Mouse (Mus musculus) cerebellum, adult 11-12 months (tissue): ENCODE data around the gene Fkbp5.

Source experiments
- DNase-seq: peaks from one replicate; pipeline ENCODE4 v3.0.0; 2022

The Fkbp5 gene

DNA sequence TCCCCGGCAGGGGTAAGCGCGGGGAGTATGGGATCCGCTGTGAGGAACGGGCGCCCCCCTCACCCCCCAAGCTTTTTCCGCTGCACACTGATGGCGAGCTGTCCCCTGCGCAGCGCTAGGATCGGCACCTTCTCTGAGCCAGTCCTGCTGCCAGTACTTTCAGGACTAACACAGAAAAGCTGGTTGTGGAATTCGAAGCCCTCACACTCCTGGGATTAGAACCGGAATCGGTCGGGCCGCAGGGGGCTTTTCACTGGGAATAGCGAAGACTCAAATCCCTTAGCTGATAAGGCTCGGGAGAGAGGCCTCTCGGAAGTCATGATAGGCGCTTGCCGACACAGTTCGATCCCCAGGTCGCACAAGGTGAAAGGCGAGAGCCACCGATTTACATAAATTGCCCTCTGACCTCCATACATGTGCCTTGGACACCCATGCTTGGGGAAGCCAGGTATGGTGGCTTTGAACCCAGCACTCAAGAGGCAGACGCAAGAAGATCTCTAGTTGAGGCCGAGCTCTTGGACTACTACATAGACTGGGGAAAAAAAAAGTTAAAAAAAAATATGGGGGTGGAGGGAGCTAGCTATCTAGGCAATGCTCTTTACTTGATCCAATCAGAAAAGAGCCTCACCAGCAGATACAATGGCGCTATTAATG, 6.2 kb upstream of the Fkbp5 start:
- DNase-seq = no peak

DNA sequence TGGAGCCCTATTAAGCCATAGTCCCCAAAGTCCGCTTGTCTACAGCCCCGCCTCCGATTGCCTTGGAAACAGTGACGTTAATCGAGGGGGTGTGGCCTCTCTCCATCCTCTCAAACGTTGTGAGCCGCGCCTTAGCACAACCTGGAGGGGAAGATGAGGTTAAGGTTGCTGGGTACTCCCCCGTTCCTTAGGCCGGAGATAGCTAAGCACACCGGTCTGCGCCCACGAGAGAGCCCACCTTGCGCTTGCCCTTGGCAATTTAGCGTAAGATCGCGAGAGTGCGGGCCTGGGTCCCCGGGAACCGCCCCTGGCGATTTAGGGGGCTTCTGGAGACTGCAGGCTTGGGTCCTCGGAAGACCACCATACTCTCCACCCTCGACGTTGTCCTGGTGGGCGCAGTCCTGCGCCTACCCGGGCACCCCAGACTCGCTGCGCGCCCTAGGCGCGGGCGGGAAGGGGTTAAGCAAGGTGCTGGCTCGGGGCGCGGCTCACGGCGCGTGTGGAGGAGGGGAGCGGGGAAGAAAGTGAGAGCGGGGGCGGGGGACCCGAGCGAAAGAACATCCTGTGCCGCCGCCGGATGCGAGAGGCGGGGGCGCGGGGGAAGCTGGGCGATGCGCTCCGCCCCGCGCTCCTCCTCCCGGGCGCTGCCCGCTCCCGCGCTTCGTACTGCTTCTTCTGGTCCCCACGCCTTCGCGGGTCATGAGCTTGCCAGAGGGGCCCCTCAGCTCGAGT, 5.5 kb upstream of the Fkbp5 start:
- DNase-seq = peak; percentile 90

DNA sequence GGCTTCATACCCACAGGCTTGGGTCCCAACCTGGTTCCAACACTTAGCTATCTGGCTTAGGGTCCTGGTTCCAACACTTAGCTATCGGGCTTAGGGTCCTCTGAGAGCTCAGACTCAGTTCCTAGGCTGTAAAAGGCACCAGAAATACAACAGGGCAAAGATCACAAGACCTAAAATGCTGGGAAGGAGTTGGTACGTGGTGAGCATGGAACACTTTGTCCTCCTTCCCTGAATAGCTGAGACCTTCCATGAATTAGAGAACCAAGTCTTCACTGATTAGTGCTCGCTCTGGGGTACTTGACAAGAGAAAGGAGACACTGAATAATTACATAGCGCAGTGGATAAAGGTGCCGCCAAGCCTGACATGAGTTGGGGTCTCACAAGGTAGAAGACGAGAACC, 4.6 kb upstream of the Fkbp5 start:
- DNase-seq = no peak

DNA sequence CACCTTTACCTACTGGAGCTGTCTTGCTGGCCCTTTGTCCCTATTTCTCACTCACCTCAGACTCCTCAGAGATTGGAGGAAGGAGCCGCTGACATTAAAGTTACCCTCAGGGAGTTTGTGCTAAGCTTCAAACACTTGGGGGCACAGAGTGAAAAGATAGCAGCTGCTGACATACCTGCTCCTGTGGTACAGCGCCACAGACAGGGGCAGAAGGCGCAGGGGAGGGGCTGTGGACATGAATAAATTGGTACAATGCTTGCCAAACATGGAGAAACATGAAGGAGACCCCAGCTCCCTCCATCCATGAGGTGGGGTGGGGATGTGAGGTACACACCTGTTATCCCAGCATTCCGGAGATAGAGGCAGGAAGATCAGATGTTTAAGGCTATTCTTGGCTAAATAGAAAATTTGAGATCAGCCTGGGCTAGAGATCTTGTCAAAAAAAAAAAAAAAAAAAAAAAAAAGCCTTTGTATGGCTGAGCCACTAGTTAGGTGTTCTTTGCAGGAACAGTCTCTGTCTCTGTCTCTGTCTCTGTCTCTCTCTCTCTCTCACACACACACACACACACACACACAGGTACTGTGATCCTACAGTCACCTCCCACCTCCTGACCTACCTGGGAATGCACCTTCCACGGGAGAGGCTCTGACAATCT, 3.9 kb upstream of the Fkbp5 start:
- no peak for DNase-seq

DNA sequence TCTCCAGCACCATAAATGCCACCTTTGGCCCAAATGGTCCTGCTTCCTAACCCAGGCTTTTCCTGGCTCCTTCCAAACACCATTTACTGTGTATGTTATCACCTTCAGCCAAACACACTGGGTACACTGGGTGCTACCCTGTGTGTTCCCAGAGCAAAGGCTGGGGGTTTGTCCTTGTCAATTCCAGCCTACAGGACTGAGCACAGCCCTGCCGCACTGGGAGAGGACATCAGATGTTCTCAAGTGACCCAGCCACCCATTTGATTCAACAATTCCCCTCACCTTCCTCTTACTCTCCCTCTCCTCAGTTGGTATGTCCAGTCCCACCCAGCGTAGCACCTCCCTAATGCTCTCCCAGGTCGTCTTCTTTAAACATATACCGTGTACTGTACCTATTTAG, 3.2 kb upstream of the Fkbp5 start:
- no peak for DNase-seq

DNA sequence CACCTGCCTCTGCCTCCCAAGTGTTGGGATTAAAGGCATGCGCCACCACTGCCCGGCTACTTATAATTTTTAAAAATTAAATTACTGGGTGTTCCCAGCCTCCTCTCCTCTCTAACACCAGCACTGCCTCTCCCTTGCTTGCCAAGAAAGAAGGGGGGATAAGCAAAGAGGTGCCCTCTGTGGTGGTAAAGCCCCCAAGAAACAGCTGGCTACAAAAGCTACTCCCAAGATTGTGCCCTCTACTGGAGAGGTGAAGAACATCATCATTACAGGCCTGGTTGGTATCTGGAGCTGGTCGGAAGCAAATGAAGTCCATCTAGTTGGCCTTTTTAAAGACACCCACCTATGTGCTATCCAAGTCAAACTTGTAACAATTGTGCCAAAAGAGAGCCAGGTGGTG, 2.5 kb upstream of the Fkbp5 start:
- DNase-seq = no peak

DNA sequence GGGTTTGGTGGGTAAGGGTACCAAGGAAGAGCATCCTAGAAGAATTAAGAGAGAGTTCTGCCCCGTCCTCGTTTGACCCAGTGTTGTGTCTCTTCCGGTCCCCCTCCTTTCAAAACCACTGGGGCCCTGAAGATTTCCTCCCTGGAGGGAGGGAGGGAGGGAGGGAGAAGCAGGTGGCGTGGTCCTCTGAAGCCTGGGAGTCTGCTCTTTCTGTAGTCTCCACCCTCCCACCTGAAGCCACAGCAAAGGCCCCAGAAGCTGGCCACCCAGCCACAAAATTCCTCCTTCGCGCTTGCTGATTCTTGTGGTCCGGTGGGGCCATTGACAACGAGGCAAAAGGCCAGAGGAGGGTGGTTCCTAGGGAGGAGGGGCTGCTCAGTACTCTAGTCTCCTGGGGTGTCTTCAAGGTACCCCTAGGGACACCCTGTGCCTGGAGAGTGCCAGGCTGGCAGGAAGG, 1.3 kb upstream of the Fkbp5 start:
- peak; percentile 42 for DNase-seq

DNA sequence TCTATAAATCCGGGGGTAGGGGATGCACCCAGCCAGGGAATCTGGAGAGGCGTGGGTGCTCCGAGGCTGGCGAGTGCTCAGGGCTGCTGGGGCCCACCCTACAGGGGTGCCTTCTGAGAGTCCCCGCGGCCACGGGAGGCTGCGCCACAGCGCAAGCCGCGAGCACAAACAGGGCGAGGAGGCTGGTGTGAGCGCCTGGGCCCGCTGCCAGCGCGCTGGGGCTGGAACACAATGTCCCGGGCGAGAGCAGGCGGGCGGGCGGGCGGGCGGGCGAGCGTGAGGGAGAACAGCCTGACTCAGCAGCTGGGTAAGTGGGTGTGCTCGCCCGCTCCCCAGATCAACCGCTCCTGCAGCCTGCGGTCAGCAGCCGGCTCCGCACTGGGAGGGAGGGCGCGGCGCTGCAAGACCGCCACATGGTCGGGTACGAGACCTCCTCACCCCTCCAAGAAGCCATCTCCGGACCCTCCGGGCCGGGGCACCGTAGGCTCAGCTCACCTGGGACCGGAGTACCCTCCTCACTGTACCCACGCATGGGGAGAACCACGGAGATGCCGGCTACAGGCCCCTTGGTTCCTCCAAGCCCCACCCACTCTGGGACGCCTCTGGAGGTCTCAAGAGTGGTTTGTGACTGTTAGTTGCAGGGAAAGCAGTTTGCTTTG, 758 bp upstream of the Fkbp5 start:
- DNase-seq = peak; percentile 81

DNA sequence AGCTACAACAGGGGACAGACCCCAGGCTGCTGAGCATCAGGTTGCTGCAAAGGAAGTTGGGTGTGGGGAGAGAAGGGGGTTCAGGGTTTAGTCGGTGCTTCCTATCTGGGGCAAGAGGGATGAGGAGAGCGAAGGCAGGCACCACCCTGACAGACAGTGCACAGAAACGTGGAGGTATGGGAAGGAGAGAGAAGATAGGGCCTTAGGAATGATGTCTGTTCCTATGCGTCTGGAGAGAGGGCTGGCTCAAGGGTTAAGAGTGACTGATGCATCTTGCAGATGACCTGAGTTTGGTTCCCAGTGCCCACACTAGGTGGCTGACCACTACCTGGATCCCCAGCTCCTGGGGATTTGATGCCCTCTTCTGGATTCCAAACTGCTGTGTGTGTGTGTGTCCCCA, 446 bp downstream of the Fkbp5 start:
- DNase-seq = no peak

DNA sequence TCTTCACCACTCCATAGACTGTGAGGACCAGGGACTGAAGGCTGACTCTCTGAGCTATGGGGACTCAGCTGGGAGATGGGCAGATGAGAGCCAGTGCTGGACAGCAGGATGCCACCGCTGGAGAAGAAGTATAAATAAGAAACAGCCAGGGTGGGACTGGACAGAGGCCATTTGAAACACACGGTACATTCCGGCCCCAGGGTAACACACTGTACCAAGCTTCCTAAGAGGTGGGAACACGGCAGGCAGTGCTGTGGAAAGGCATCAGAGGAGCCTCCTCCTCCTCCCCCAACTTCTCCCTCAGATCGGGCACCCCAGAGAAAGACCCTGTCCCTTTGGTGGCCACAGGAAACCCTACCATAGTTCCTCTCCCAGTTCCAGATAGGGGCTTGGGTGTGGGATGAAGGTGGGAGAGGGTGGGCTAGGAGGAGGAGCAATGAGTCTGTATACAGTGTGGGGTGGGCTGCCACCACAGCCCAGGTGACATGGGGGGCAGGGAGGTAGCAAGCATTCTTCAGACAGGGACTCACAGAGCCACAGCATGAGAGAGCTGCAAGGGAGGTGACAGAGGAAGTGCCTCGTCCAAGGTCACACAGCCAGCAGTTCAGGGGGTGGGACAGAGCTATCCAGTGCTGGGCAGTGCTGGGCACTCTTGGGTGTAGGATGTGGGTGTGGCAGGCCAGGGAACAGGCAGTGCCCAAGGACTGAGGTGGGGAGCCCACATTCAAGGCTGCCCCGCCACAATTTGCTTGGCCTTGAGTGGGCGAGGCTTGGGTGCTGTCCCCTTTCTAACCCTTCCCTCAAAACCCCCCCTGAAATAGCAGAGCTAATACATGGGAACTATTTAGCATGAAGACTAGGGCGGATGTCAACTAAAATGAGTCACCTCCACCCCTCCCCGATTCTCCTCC, 1.6 kb downstream of the Fkbp5 start:
- no peak for DNase-seq

DNA sequence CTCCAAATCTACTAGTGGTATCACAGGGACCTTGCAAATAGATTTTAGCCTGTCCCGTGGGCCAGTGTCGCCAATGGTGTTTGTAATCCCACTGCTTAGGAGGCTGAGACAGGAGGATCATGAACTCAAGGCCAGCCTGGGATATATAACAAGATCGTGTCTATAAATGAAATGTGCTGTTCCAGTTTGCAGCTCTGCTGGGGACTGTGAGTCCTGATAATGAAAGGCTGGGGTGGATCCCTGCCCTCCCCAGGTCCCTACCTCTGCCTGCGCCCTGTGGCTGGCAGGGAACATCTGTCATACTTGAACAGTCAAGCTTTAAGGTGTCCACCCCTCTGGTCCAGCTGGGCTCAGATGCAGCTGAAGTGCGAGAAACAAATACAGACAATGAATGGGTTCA, 2.8 kb downstream of the Fkbp5 start:
- DNase-seq = no peak

DNA sequence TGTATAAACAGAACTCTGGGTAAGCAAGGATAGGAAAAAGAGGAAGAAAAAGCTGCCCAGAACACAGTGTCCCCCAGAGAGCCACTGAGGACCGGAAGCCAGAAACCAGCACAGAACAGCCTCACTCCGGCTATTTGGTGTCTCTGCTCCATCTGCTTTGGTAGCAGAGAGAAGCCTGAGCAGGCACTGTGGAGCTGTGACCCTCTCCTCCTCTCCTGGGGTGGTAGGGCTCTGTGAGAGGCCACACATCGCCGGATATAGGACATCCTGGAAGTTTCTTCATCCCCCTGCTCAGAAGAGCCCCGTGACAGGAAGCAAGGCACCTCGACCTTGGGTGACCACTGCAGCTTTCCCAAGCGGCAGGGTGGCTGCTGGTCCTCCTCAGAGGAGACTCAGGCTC, 3.5 kb downstream of the Fkbp5 start:
- DNase-seq = no peak

DNA sequence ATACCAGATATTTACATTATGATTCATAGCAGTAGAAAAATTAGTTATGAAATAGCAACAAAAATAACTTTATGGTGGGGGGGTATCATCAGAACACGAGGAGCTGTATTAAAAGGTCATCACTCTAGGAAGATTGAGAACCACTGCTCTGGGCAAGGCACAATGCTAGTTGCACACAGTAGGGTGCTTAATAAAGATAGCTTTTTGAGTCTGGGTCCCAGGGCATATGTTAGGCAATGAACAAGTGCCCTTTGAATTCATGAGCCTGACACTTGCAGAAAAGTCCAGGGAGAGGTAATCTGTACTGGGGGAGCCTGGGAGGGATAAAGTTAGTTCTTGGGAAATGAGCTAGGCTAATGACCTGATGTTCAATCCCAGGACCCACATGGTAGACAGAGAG, 4.0 kb downstream of the Fkbp5 start:
- DNase-seq = no peak

DNA sequence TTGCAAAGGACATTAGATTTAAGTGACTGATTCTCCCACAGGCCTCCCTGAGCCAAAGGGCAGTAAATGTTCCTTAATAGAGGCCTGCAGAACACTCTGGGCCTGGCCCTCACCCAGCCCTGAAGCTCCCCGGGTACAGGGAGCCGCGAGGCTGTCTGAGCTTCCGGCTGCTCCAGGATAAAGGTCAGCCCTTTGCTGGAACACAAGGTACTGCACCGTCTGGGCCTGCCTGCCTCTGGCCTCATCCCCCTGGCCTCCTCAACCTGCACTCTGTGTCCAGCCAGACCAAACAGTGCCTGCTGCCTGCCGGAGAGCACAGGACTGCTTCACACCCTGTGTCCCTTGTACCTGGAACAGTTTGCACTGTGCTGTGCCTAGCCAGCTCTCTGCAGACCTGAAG, 4.6 kb downstream of the Fkbp5 start:
- DNase-seq = no peak

DNA sequence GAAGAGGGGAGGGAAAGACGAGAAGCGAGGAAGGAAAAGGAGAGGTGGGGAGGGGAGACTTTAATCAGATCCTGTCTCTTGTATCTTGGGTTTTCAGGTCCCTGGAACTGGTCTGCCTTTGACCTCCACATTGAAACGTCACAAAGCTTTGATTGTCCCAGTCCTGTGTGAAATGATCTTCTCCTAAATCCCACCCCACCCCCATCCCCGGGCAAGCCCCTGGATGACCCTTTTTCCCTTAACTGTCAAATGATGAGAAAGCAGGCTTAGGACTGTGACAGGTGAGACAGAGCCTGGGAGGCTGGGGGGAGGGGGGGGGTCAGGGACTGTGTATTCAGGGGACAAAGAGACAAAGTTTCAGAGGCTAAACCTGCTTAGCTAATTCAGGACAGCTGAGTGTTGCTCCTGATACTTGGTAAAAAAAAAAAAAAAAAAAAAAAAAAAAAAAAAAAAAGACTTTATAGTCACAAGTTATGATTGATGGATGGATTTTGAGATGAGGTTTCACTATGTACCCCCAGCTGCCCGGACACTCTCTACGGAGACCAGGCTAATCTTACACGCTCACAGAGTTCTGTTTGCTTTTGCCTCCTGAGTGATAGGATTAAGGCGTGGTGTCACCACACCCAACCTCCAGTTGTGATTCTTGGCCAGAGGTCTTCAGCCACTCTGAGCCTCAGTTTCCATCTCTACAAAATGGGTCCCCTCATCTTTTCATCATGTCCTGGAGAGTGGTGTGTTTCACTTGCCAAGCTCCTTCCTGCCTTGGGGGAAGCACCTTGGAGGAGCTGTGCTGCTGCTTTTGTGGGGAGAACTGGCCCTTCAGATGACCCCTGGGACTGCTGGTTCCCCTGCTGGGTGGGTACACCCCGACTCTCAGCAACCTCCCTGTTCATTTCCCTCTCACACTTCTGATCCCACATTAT, 5.4 kb downstream of the Fkbp5 start:
- no peak for DNase-seq

DNA sequence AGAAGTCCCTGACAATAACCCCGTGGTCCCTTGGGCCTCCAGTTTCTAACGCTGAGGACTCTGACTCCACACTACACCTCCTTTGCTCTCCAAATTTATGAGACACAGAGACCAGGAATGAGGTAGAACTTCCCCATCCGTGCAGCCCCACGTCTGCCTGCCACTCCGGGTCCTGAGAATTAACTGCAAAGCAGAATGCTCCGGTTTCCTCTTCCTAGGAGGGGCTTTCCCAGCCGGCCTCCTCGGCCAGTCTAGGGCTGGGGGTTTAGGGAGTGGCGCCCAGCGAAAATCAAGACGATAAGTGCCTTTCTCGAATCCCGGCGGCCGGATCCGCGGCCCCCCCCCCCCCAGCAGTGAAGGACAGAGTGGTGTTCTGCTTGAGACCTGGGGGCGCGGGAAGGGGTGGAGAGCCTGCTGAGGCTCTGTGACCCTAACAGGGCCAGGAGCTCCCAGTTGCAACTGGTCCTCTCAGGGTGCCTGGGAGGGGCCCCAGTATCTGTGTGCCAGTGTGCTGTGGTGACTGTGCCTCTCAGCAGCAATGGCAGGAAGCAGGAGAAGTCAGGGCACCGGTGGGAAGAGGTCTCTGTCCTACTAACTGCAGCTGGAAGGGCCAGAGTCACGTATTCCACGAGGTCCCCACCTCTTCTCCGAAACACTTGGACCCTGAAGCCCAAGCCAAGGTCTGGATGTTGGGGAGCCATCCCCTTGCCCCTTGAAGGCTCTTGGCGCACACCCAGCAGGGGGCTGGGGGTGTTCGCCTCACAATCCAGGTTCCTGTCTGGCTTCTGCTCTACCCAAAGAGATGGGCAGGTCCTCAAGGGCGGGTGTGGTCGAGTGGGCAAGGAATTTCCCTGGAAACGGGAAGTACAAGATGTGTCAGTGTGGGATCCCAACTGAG, 6.6 kb downstream of the Fkbp5 start:
- no peak for DNase-seq

DNA sequence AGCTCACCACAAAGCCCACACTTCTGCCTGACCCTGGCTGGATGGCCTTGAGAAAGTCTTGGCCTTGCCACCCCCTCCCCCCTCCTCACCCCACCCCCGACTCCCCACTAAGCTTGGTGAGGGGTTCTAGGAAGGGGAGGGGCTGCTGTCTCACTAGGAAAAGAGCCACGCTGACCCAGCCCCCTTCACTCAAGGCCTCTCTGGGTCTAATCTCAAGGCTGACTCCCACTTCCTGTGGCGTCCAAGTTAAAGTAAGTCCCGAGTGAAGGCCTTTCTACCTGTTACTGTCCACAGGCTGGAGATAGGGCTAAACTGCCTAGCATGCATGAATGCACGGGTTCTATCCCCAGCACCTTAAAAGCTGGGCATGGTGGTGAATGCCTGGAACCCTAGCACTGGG, 9.8 kb downstream of the Fkbp5 start:
- DNase-seq = no peak

DNA sequence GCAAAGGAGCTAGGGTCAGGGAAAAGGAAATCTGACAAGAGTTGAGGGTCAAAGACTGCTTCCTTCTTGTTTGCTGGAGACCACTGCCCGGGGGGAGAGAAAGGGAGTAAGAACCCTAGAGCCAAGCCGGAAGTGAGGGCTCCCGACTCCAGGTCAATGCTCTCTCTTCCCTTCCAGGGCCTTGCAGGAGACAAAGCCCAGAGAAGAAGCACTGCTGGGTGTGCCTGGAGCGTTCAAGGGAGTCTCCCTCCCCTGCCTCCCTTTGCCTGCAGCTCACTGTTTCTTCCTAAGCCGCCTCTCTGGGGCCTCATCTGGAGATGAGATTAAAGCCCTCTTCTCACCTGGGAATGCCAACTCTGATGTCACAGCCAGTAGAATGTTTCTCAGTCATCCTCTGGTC, 10.4 kb downstream of the Fkbp5 start:
- DNase-seq = no peak

DNA sequence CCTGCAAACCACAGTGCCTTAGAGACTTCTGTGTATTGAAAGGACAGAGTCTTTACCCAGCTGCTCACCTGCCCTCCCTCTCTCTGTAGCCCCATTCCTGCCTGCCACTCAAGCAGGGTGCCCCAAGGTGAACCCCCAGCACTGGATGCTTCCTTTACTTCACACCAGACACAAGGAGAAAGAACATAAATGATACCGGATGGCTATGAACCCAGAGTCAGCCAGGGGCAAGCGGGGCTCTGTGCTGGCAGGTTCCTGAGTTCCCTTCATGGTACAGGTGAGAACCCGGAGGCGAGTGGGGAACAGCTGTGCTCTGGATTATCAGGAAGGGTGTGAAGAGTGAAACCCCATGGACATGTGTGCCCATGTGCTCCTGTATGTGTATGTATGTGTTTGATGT, 11.7 kb downstream of the Fkbp5 start:
- no peak for DNase-seq

DNA sequence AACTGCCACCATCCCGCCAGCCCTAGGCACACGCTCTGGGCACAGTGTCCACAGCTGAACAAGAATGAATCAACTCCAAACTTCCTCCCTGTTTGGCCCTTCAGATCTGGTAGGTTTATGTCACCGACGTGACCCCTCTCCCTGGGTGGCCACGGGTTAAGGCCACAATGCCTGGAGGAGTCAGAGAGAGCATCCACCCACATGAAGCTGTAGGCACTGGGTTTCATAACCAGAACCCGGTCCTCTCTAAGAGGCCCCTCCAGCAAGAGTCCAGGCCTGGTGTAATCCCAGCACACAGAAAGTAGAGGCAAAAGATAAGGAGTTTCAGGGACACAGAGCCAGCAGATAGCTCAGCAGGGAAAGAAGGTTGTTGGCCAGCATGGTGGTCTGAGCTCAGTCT, 13.1 kb downstream of the Fkbp5 start:
- no peak for DNase-seq
